In the genomic region with DNA sequence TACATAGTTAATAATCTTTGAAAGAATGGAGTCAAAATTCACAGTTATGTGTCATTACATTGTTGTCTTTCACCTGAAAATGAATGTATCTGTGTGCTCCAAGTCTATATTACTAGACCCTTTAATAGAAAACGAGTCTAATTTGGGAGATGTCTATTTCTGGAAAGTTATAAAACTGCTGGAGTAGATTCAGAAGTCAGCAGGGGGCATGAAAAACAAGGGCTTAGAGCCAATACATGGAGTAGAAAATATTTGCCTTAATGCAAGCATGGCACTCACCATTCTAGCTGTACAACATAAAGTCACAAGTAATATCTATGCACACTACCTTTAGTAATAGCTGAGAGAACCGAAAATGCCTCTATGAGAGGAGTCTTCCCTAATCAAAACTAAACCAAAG, we compare ENCODE assay signal across 19 mouse cellular contexts. TPM values are rescaled to one million over a fixed set of nuclear protein-coding genes. Genes with fewer than 3 reads are reported as not detected.
DNase-seq lines count a peak whose midpoint lies in the region; TF ChIP-seq lines count a peak whose summit lies in the region.
"Had no signal": no experiment of that assay in that cellular context is flagged by ENCODE, and none has a peak within 500 bp of the region (broad histone marks: within the 10 kb centered on the region; RNA-seq: fewer than 3 reads in every experiment).

No protein-coding gene starts in this region.

- intact Hi-C loops in gastrocnemius, adult 2 months (cut with DNase I) = no loop called here
- intact Hi-C loops in gastrocnemius, postnatal 14 days (cut with DNase I; ENCODE audit: low total_unique reads) = no loop called here

- TF ChIP-seq CTCF in gastrocnemius, adult 2 months (IDR thresholded peaks at IDR 0.05) = no peak

- DNase-seq in cerebellum, adult 9-10 months = peak; percentile 13
- no peak for DNase-seq in cerebellum, postnatal 4 days (ENCODE audit: low spot score in 2 of 2)
- DNase-seq in cerebellum, postnatal 10 days = peak; percentile 37 to 47
- no peak for DNase-seq in cerebellum, adult 8-10 months
- DNase-seq in cerebellum, postnatal 14 days = peak; percentile 47 to 56
- no peak for DNase-seq in cerebellum, adult 11 months
- DNase-seq in gastrocnemius, adult 2 months = no peak
- DNase-seq in gastrocnemius, postnatal 14 days = no peak
- DNase-seq: adrenal gland, adult 2 months; adrenal gland, adult 8-10 months; adrenal gland, postnatal 10 days; adrenal gland, postnatal 14 days; adrenal gland, postnatal 25 days; adrenal gland, postnatal 36 days; B cell, adult 2 months; cerebellum, adult 11-12 months had no signal

- no peak overlapping the region for H3K4me3 ChIP-seq in gastrocnemius, adult 2 months

- H3K27ac ChIP-seq in gastrocnemius, adult 2 months = peak overlapping the region; percentile 3; the same call in 1 of the 2 replicates

RNA-seq across cellular contexts. Expression of a gene that starts 19.9 kb away (rescaled TPM):
- 10 to 100 TPM; 57.6 to 60.8 TPM for total RNA-seq in gastrocnemius, adult 2 months (2021)
- total RNA-seq in gastrocnemius, postnatal 14 days (2021) = 10 to 100 TPM; 42.0 to 44.1 TPM
- total RNA-seq: CH12.LX, G1E, MEL had no signal

Comparison
In these comparisons a context has a peak if more than half of its experiments do, and no peak if none do; other contexts are left out.
1. DNase-seq: peak in cerebellum, adult 9-10 months (single experiment), cerebellum, postnatal 10 days (2 of 2) and cerebellum, postnatal 14 days (2 of 2); none in cerebellum, postnatal 4 days (0 of 2), cerebellum, adult 8-10 months (single experiment), cerebellum, adult 11 months (single experiment), gastrocnemius, adult 2 months (single experiment) and gastrocnemius, postnatal 14 days (single experiment).